Mouse (Mus musculus): ENCODE results near the gene Slk.
"Not testable (repeated sequence)": the region's sequence is repeated elsewhere in the genome, so short reads cannot be mapped to it uniquely, and the experiment has no call there.

Gene Slk

DNA sequence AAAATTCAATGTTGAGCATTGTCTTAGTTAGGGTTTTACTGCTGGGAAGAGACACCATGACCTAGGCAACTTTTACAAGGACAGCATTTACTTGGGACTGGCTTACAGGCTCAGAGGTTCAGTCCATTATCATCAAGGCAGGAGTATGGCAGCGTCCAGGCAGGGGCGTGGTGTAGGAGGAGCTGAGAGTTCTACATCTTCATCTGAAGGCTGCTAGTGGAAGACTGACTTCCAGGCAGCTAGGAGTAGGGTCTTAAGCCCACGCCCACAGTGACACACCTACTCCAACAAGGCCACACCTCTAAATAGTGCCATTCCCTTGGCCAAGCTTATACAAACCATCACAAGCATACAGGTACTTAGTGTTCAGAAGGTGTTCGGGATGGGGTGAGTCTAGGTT is 7.5 kb upstream of the Slk start:
- not testable (repeated sequence) for DNase-seq

- no peak for DNase-seq
These were observed 5.8 kb upstream of the Slk start for GRCm38 (mm10) chr19:47573718-47574117.

- peak; percentile 21 for DNase-seq
These were observed 775 bp upstream of the Slk start for GRCm38 (mm10) chr19:47578581-47579224.

- DNase-seq = peak; percentile 36
These were observed 532 bp downstream of the Slk start for GRCm38 (mm10) chr19:47579788-47580631.

GRCm38 (mm10) chr19:47585772-47586171 is 6.3 kb downstream of the Slk start:
- DNase-seq = no peak

GRCm38 (mm10) chr19:47587009-47587408 is 7.5 kb downstream of the Slk start:
- DNase-seq = no peak

- DNase-seq = no peak
These were observed 29.0 kb downstream of the Slk start for GRCm38 (mm10) chr19:47608513-47608912.

GRCm38 (mm10) chr19:47613442-47613841 is 34.0 kb downstream of the Slk start:
- no peak for DNase-seq

GRCm38 (mm10) chr19:47621478-47621877 is 42.0 kb downstream of the Slk start:
- no peak for DNase-seq

GRCm38 (mm10) chr19:47624940-47625711 is 45.6 kb downstream of the Slk start:
- DNase-seq = no peak

DNA sequence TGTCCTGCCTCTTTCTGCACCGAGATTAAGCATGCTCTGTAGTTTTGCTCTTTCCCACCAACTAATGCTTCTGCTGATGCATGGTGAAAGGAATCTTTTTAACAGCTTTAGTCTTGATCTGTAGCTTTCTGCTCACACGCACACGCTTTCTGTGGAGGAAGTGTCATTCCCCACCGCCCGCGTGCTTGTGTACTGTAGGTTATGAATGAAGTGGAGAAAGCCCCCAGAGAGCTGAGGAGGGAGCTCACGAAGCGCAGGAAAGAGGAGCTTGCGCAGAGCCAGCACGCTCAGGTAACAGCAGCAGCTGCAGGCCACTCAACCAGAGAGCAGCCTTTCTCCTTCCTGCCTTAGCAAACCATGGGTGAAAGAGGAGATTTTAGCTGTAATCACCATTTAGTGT is 48.0 kb downstream of the Slk start:
- DNase-seq = no peak

- DNase-seq = no peak
These were observed 49.6 kb downstream of the Slk start for GRCm38 (mm10) chr19:47629068-47629467.

DNA sequence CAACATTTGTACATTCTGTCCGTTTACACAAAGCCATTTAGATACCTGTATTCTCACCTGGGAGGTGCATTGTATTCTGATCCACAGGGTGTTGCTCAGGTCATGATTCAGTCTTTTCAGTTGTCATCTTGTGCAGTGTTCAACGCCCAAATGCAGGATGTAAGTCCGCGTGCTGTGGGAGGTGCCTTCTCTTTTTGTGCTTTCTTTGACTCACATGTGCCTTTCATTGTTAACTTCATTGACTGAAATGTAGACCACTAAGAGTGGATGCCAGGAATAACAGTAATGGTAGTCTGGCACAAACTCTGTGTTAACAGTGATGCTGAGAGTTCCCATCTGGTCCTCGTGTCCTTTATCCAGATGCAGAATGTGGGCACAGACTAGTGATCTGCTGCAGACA is 50.9 kb downstream of the Slk start:
- no peak for DNase-seq

GRCm38 (mm10) chr19:47631799-47632198 is 52.3 kb downstream of the Slk start:
- no peak for DNase-seq

DNA sequence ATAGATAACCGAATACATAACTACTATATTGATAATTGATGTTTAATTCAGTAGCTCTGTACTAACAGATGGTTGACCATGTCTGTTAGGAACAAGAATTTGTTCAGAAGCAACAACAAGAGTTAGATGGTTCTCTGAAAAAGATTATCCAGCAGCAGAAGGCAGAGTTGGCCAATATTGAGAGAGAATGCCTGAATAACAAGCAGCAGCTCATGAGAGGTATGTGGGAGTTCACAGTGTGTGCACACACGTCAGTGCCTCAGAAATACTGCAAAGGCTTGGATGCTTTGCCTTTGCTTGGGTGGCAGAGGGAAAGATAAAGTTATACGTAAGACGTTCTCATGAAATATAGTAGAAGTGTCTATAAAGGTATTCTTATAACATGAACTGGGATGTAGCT is 55.9 kb downstream of the Slk start:
- no peak for DNase-seq

DNA sequence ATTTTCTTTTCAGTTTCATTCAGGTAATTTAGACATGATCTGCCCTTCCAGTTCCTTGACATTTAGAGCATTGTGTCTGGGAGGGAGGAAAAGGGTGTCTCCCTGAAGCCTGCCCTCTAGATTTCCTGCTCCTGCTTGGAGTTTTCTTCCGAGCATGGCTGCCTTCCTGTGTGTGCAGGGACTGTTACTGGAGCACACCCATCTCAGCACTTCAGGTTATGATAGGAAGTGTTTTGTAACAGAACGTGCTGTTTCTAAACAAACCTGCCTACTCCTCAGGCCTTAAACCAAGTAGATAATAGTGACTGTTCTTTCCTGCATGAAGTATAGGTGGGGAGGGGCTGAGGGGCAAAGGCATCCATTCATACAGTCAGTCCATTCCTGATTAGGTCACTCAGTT is 64.4 kb downstream of the Slk start:
- DNase-seq = peak; percentile 10

- peak; percentile 49 for DNase-seq
These were observed 66.1 kb downstream of the Slk start for GRCm38 (mm10) chr19:47645583-47645982.

DNA sequence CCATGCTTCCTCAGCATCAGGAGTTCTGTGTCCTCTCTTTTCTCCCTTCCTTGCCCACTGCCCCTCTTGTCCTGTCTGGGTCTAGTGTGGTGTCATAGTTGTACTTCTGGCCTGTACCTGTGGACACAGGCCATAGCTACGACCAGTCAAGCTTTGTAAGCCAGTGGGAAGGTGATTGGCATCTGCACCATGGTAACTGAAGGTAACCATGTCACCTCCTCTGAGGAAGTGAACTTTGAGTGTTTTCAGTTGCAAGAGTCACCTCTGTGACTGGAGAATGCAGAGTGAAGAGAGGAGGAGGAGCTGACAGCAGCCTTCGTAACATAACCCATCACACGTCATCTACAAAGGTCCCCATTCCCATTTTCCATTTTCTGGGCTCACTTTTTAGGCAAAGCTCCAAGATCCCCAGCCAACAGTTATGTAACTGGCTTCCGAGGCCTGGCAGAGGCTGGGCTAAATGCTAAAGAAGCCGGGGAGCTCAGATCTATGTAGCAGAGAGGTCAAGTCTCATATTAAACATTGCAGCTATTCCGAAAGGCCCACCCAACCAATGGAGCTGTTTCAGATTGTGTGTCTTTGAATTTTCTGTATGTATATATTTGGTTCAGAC is 67.1 kb downstream of the Slk start:
- peak; percentile 34 for DNase-seq

DNA sequence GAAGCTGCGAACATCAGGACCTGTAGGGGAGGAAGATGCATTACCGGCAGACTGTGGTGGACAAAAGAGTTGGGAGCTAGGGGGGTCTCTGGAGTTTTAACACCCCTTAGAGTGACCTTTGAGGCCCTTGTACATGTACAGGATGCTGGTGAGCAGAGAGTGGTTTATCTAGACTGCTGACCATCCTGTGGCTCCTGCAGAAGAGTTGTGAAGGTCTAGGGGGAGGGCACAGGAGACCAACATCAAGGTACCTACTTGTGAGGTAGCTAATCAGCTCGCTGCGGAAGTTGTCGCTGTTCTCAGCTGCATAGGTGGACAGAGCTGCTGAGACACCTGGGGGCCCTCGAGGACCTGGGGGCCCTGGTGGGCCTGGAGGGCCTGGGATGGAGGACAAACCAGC is 69.6 kb downstream of the Slk start:
- peak; percentile 1 for DNase-seq

DNA sequence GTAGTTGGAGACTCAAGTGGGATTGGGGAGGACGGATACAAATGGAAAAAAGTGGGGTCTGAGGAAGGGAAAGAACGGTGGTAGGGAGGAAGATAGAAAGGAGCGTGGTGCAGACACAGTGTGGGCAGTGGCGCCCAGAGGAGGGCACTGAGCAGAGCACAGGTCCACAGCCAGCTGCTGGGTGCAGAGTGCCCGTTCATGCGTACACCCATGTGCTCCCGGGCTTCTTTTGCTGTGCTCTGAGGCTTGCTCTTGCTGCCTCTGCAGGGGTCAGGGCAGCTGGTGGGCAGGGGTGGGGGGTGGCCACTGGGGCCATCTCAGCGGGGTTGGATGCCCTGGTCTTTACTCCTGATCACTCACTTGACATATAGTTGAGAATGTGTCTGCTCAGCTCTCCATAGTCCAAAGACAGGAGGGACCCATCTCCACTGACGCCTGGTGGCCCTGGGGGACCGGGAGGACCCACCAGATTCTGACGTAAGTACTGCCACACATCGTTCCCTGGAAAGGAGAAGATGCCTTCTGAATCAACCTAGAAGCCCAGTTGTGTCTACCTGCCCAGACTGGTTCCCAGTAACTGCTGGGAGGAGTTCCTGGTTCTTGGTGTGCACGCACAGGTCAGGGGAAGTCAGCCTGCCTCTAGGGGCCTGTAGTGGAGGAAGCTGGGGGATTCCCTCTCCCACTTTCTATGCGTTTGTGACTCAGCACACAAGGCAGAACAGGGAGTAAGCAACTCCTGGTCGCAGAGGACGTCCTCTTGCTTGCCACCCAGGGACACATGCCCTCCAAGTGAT is 71.1 kb downstream of the Slk start:
- DNase-seq = peak; percentile 1

DNA sequence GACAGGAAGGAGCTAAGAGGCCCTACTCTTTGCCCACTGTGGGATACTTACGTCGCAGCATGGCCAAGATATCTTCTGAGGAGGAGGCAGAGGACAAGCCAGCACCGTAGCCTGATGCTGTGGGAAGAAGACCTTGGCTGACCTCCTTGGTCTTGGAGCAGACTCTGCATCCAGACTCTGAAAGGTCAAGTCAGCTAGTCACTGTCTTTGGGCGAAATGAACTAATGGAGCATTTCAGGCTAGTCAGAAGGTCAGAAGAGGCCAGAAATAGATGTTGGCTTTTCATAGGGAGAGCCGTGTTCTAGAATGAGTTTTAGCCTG is 71.6 kb downstream of the Slk start:
- DNase-seq = peak; percentile 1

DNA sequence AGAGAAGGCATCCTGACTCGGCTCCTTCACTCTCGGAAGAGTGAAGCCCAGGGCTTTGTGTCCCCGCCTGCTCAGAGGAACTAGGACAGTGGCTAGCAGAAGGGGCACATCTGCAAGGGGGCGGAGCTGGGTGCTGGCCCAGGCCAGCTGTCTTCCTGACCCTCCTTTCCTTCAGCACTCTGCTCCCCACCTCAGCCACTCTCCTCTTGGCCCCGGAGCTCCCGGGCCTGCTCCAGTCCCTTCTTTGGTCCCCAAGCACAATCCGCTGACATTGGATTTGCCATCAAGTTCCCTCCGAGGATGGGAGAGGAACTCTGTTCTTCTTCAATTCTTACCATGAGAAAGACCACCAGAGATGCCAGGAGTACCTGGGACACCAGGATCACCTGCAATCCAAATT is 72.8 kb downstream of the Slk start:
- no peak for DNase-seq

DNA sequence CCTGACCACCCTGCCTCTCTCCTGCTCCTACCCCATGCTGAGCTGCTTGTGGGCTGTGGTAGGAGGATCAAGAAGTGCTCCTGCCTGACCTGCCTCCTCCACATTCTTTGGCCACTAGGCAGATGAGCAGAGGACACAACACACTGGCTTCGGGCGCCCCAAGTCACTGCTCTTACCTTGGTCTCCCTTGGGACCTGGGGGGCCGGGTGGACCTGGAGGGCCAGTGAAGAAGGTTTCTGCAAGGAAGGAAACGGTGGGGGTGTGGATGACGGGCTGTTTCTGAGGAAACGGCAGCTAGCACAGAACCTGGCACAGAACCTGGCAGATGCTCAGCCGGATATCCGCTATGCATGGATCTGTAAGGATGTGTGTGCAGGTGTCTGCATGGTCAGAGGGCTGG is 73.7 kb downstream of the Slk start:
- DNase-seq = no peak

All from lung, postnatal 10 days (tissue).